Mouse (Mus musculus) hindbrain, embryonic 14.5 days (tissue): ENCODE data around the gene Fam184a. TPM values are rescaled to one million over a fixed set of nuclear protein-coding genes. Genes with fewer than 3 reads are reported as not detected.

Source experiments
- ATAC-seq: fragments of 200-750 bp; cut with Nextera tagmentation; 2 replicates; pipeline ENCODE4 v1.8.0; 2017; ENCODE audit warnings: moderate number of reproducible peaks, mild to moderate bottlenecking, moderate TSS enrichment, moderate library complexity; ENCODE audit not compliant: low FRiP score
- DNase-seq: peaks from one replicate; pipeline ENCODE4 v3.0.0-alpha.2; 2015; ENCODE audit warnings: low spot score
- H3K27ac ChIP-seq: fragments of 300-500 bp; sonication (generic); 2 replicates; pipeline ENCODE4 v1.5.1; 2014; ENCODE audit warnings: mild to moderate bottlenecking, moderate library complexity
- H3K27me3 ChIP-seq: fragments of 300-500 bp; sonication (generic); 2 replicates; pipeline ENCODE4 v1.6.1; 2014; ENCODE audit warnings: mild to moderate bottlenecking, low read length, mixed read lengths; ENCODE audit not compliant: control insufficient read depth, insufficient read depth
- H3K36me3 ChIP-seq: fragments of 300-500 bp; sonication (generic); replicated peaks from 2 replicates; pipeline ENCODE4 v1.6.1; 2014; ENCODE audit not compliant: control insufficient read depth, insufficient read depth
- H3K4me1 ChIP-seq: fragments of 300-500 bp; sonication (generic); replicated peaks from 2 replicates; pipeline ENCODE4 v1.6.1; 2014; ENCODE audit warnings: antibody characterized with exemption, low read length, mixed read lengths; ENCODE audit not compliant: control insufficient read depth, insufficient read depth
- H3K4me2 ChIP-seq: fragments of 300-500 bp; sonication (generic); replicated peaks from 2 replicates; pipeline ENCODE4 v1.6.1; 2014; ENCODE audit warnings: mild to moderate bottlenecking, moderate library complexity
- H3K4me3 ChIP-seq: fragments of 300-500 bp; sonication (generic); replicated peaks from 2 replicates; pipeline ENCODE4 v1.5.1; 2014; ENCODE audit warnings: mild to moderate bottlenecking, low read length
- H3K9ac ChIP-seq: fragments of 300-500 bp; sonication (generic); 2 replicates; pipeline ENCODE4 v1.6.1; 2014
- H3K9me3 ChIP-seq: fragments of 300-500 bp; sonication (generic); 2 replicates; pipeline ENCODE4 v1.6.1; 2016; ENCODE audit warnings: low read length; ENCODE audit not compliant: control insufficient read depth
- whole genome bisulfite sequencing: fragments of 180-500 bp; shearing (Covaris S2); extraction: QIAGEN DNeasy Blood & Tissue Kit; methylation state at CpG from one replicate; pipeline ENCODE4 v1.1.7; 2014; 5-methylcytosine and 5-hydroxymethylcytosine counted together
- polyA plus RNA-seq: library from polyadenylated mRNA; unstranded; fragments of >200 nt; fragmentation: Nextera tagmentation; extraction: Ambion mirVana; gene quantifications from 2 replicates; pipeline ENCODE4 v1.2.1, GENCODE M21; 2014

Fam184a gene
- 15.7 and 16.6 TPM in 2 replicates for polyA plus RNA-seq

DNA sequence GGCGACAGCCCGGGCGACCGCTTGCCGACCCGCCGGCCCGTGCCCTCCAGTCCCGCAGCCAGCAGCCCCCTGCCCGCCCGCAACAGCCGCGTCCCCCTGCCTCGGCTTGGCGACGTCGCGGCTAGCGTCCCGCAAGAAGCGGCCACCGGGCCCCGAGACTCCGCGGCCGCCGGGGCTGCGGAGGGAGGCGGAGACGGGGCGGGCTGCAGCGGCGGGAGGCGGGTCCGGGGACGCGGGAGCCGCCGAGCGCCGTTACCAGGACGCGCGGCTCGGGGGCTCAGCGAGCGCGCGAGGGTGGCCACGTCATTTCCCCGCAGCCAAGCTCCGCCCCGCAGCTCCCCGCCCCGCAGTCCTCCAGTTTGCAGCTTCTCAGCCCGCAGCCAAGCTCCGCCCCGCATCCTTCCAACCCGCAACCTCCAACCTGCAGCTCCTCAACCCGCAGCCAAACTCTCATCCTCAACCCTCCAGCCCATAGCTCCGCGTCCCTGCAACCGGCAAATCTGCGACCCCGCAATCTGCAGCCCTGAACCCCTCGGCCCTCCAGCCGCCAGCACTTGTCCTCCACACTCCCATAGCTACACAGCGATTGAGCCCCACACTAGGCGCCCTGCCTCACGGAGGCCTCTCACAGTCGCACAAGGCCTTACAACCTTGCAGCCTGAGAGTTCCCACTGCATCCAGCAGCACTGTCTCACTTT is at the start of gene Fam184a:
TSS of gene Fam184a (minus strand) at position 169 of the 698 bp plus-strand sequence.
- no peaks in the 10 kb centered on the region for H3K27me3 ChIP-seq
- DNase-seq (peak; percentile 85), ATAC-seq (peak; percentile 98)
- no peaks in the 10 kb centered on the region for H3K9me3 ChIP-seq
- peak within 1 kb of the TSS; percentile 79 for H3K9ac ChIP-seq
- no peaks in the 10 kb centered on the region for H3K36me3 ChIP-seq
- peaks cover 17% of the 10 kb centered on the region for H3K4me1 ChIP-seq
- WGBS: 2% methylated on average over 43 of the region's 71 CpGs
- H3K27ac ChIP-seq: peak within 1 kb of the TSS; percentile 66
- peak within 1 kb of the TSS; percentile 91 for H3K4me2 ChIP-seq
- peak within 1 kb of the TSS; percentile 88 for H3K4me3 ChIP-seq

GRCm38 (mm10) chr10:53796258-53796581 is 45.3 kb upstream of the Fam184a start:
- DNase-seq (no peak), ATAC-seq (peak; percentile 11; the same call in 1 of the 2 replicates)
- Histone ChIP-seq H3K36me3 (no peaks in the 10 kb centered on the region), H3K9me3 (no peaks in the 10 kb centered on the region), H3K4me1 (no peaks in the 10 kb centered on the region), H3K4me3 (no peak overlapping the region), H3K27ac (no peak overlapping the region), H3K27me3 (no peaks in the 10 kb centered on the region), H3K4me2 (no peak overlapping the region), H3K9ac (no peak overlapping the region)
- 90% methylated on average over 1 of the region's 1 CpGs for WGBS

- Histone ChIP-seq H3K4me2 (no peak overlapping the region), H3K4me3 (no peak overlapping the region), H3K4me1 (no peaks in the 10 kb centered on the region), H3K27me3 (no peaks in the 10 kb centered on the region), H3K36me3 (no peaks in the 10 kb centered on the region), H3K9me3 (no peaks in the 10 kb centered on the region), H3K27ac (no peak overlapping the region), H3K9ac (no peak overlapping the region)
- WGBS: 10% methylated on average over 2 of the region's 2 CpGs
- ATAC-seq: peak; percentile 46; the same call in 1 of the 2 replicates
- DNase-seq: peak; percentile 85
Observed at GRCm38 (mm10) chr10:53795567-53796257, 44.8 kb upstream of the Fam184a start.

GRCm38 (mm10) chr10:53791281-53791680 is 40.4 kb upstream of the Fam184a start:
- Histone ChIP-seq H3K27ac (no peak overlapping the region), H3K27me3 (no peaks in the 10 kb centered on the region), H3K9ac (no peak overlapping the region), H3K4me2 (no peak overlapping the region), H3K4me3 (no peak overlapping the region), H3K9me3 (peaks cover 6% of the 10 kb centered on the region; the same call in 1 of the 2 replicates), H3K4me1 (no peaks in the 10 kb centered on the region), H3K36me3 (no peaks in the 10 kb centered on the region)
- DNase-seq (no peak), ATAC-seq (no peak)
- WGBS: 94% methylated on average over 2 of the region's 2 CpGs

DNA sequence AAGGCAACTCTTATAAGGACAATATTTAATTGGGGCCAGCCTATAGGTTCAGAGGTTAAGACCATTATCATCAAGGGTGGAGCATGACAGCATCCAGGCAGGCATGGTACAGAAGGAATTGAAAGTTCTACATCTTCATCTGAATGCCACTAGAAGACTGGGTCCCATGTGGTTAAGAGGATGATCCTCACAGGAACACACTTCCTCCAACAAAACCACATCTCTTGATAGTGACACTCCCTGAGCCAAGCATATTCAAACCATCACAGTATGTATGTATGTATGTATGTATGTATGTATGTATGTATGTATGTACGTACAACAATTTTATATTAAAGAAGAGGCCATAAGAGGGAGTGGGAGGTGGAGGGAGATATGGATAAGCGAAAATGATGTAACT is 25.7 kb upstream of the Fam184a start:
- no peak for DNase-seq
- Histone ChIP-seq H3K36me3 (no peaks in the 10 kb centered on the region), H3K9me3 (no peaks in the 10 kb centered on the region), H3K9ac (no peak overlapping the region), H3K4me1 (no peaks in the 10 kb centered on the region), H3K27ac (no peak overlapping the region), H3K4me2 (no peak overlapping the region), H3K4me3 (no peak overlapping the region), H3K27me3 (no peaks in the 10 kb centered on the region)
- ATAC-seq: no peak
- WGBS: 92% methylated on average over 2 of the region's 2 CpGs

DNA sequence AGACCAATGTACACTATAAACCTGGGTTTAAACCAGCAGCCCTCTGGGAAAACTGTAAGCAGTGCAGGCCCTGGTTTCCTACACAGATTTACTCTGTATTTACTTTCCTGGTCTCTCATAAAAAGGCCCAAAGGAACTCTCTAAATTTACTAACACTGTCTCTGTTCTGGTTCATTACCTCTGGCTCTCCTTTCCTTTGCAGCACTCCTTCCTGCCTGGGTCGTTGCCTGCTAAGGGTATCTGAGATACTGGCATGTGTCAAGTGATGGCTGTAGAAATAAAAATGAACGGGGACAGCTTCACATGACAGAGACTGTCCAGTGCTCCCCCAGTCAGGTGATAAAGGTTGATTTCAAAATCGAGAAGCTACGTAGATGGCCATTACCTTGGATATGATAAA is 21.8 kb upstream of the Fam184a start:
- 84% methylated on average over 4 of the region's 4 CpGs for WGBS
- no peaks in the 10 kb centered on the region for H3K9me3 ChIP-seq
- H3K36me3 ChIP-seq: no peaks in the 10 kb centered on the region

GRCm38 (mm10) chr10:53771480-53771879 is 20.6 kb upstream of the Fam184a start:
- no peaks in the 10 kb centered on the region for H3K4me1 ChIP-seq
- no peaks in the 10 kb centered on the region for H3K9me3 ChIP-seq
- H3K9ac ChIP-seq: no peak overlapping the region
- DNase-seq (no peak), ATAC-seq (no peak)
- H3K4me2 ChIP-seq: no peak overlapping the region
- 86% methylated on average over 2 of the region's 2 CpGs for WGBS
- H3K4me3 ChIP-seq: no peak overlapping the region
- H3K36me3 ChIP-seq: no peaks in the 10 kb centered on the region
- no peaks in the 10 kb centered on the region for H3K27me3 ChIP-seq
- no peak overlapping the region for H3K27ac ChIP-seq

More for the DNA sequence above, 21.8 kb upstream of the Fam184a start:
- H3K9ac ChIP-seq: no peak overlapping the region
- no peak overlapping the region for H3K27ac ChIP-seq
- ATAC-seq (no peak), DNase-seq (no peak)
- no peaks in the 10 kb centered on the region for H3K27me3 ChIP-seq
- H3K4me1 ChIP-seq: no peaks in the 10 kb centered on the region
- H3K4me3 ChIP-seq: no peak overlapping the region
- no peak overlapping the region for H3K4me2 ChIP-seq

DNA sequence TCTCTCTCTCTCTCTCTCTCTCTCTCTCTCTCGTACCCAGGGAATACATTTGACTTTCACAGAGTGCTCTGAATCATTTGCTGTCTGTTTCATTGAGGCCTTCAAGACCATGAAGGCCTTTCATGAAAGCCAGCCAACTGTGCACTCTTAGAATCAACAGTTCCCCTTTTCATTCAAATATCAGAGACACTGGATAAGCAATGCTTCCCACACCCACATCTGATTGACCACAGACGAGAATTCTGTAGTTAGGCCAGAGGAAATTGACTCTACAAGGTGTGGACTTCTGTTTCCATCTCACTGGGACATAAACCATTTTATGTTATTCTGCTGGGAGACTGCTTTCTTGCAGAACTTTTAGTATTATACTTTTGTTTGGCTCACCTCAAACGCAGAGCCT is 17.8 kb upstream of the Fam184a start:
- no peak for ATAC-seq
- no peak overlapping the region for H3K27ac ChIP-seq
- no peak for DNase-seq
- H3K9me3 ChIP-seq: no peaks in the 10 kb centered on the region
- no peaks in the 10 kb centered on the region for H3K36me3 ChIP-seq
- H3K27me3 ChIP-seq: no peaks in the 10 kb centered on the region
- WGBS: 69% methylated on average over 3 of the region's 3 CpGs
- H3K4me3 ChIP-seq: no peak overlapping the region
- no peak overlapping the region for H3K4me2 ChIP-seq
- no peak overlapping the region for H3K9ac ChIP-seq
- no peaks in the 10 kb centered on the region for H3K4me1 ChIP-seq

DNA sequence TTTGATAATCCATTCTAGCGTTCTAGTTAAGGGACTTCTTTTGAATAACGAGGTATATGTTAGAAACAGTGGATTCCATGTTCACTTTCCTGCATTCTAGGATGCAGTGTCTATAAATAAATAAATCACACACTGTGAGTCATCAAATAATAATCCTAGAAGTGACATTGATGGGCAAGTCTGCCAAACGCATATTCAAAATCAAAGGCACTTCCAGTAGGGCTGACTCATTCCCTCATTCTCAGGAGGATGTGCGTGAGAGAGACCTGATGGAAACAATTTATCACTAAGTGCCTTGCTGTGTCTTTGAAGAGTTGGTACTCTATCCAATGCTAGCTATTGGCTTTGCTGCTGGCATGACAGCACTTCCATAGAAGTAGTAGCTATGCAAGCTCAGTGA is 14.5 kb upstream of the Fam184a start:
- no peaks in the 10 kb centered on the region for H3K9me3 ChIP-seq
- no peak for ATAC-seq
- no peak overlapping the region for H3K4me2 ChIP-seq
- no peaks in the 10 kb centered on the region for H3K36me3 ChIP-seq
- H3K27ac ChIP-seq: no peak overlapping the region
- H3K4me1 ChIP-seq: no peaks in the 10 kb centered on the region
- 86% methylated on average over 4 of the region's 4 CpGs for WGBS
- H3K4me3 ChIP-seq: no peak overlapping the region
- no peak overlapping the region for H3K9ac ChIP-seq
- DNase-seq: no peak
- no peaks in the 10 kb centered on the region for H3K27me3 ChIP-seq
